Mouse (Mus musculus): Measurements from ENCODE around the gene Mrpl23. TPM values are rescaled to one million over a fixed set of nuclear protein-coding genes. Genes with fewer than 3 reads are reported as not detected.

The Mrpl23 gene
- total and polyA plus RNA-seq, 3 experiments: 11.4 to 48.2 TPM; not detected in 1

DNA sequence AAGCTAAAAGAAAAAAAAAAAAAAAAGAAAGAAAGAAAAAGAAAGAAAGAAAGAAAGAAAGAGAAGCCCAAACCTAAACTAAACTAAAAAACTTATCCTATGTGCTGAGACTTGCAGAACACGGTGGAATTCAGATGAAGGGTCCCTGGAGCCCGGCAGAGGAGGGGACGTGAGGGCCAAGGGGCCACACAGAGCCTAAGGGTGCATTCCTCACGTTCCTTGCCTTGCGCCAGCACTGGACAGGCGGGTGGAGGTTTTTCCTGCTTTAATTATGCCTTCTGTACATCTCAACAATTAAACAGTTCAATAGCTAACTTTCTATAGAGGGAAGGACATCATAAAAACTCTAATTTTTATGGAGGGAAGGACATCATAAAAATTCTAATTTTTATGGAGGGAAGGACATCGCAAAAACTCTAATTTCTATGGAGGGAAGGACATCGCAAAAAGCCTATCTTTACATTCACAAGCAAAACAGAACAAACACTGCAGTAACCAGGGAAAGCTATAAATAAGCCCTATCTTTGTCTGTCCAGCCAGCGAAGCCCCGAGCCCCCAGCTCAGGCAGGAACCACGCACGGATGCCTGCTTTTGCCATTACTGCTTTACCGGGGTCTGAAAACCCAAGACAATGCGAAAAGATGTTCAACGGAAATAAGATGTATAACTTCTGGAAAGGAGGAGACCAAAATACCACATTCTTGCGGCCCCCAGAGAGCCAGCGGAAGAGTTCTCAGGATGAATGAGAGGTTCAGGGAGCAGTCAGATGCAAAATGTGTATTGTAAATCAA, 9.1 kb upstream of the Mrpl23 start:
- no peak overlapping the region for H3K4me3 ChIP-seq (ENCODE audit: control insufficient read depth in 1 of 2, insufficient read depth in 1 of 2, low read depth in 2 of 2, low read length in 2 of 2)
- TF ChIP-seq MEF2A (IDR thresholded peaks at IDR 0.05; ENCODE audit: extremely low read depth, insufficient replicate concordance, low read depth, low read length, poor library complexity, severe bottlenecking): no peak
- no peak for TF ChIP-seq UBTF (IDR thresholded peaks at IDR 0.05; ENCODE audit: borderline replicate concordance, insufficient read depth, low read depth, low read length)
- TF ChIP-seq POLR2A (IDR thresholded peaks at IDR 0.05; ENCODE audit: control insufficient read depth in 1 of 2, insufficient read depth in 1 of 2, low read depth in 1 of 2, low read length in 2 of 2, poor library complexity in 1 of 2): no peak
- TF ChIP-seq GATA1 (IDR thresholded peaks at IDR 0.05; ENCODE audit: low read depth, low read length): no peak
- no peak for TF ChIP-seq TAL1 (IDR thresholded peaks at IDR 0.05; ENCODE audit: low read length)
- TF ChIP-seq POLR2AphosphoS5 (IDR thresholded peaks at IDR 0.05; ENCODE audit: borderline replicate concordance, low read depth, low read length): no peak
- TF ChIP-seq MYB (IDR thresholded peaks at IDR 0.05; ENCODE audit: low read depth, low read length): no peak
- no peak for TF ChIP-seq CHD1 (IDR thresholded peaks at IDR 0.05; ENCODE audit: low read depth, low read length)
- TF ChIP-seq USF1 (IDR thresholded peaks at IDR 0.05; ENCODE audit: low read depth, low read length): no peak
- no peak for TF ChIP-seq ZKSCAN1 (IDR thresholded peaks at IDR 0.05; ENCODE audit: low read depth, low read length)
- no peak for TF ChIP-seq NELFE (IDR thresholded peaks at IDR 0.05; ENCODE audit: low read depth, low read length)
- no peak for TF ChIP-seq ZNF384 (IDR thresholded peaks at IDR 0.05; ENCODE audit: low read depth, low read length)
- no peak for TF ChIP-seq KAT2A (conservative IDR thresholded peaks at IDR 0.05; ENCODE audit: low read depth, low read length)
- no peak for TF ChIP-seq NRF1 (IDR thresholded peaks at IDR 0.05; ENCODE audit: insufficient read depth, low read depth, low read length, poor library complexity, severe bottlenecking)
- no peak for TF ChIP-seq TCF12 (IDR thresholded peaks at IDR 0.05; ENCODE audit: low read depth, low read length)
- no peak overlapping the region for H3K9ac ChIP-seq (ENCODE audit: control insufficient read depth, low read depth, low read length, poor library complexity, severe bottlenecking)
- DNase-seq (ENCODE audit: low read depth, low spot score): no peak
- no peaks in the 10 kb centered on the region for H3K4me1 ChIP-seq (ENCODE audit: control insufficient read depth in 1 of 2, insufficient read depth in 2 of 2, low read length in 2 of 2)
- H3K27ac ChIP-seq (ENCODE audit: control insufficient read depth, low read depth, low read length): no peak overlapping the region
- H3K27me3 ChIP-seq (ENCODE audit: control insufficient read depth in 1 of 2, insufficient read depth in 2 of 2, low read length in 2 of 2): peaks cover 8 to 15% of the 10 kb centered on the region in 2 experiments
- H3K9me3 ChIP-seq (replicated peaks; ENCODE audit: insufficient read depth, low read length): no peaks in the 10 kb centered on the region
- H3K79me2 ChIP-seq (ENCODE audit: control insufficient read depth, insufficient read depth, low read length, poor library complexity): no peaks in the 10 kb centered on the region
- no peaks in the 10 kb centered on the region for H3K36me3 ChIP-seq (ENCODE audit: control insufficient read depth in 1 of 2, insufficient read depth in 2 of 2, low read length in 2 of 2)

DNA sequence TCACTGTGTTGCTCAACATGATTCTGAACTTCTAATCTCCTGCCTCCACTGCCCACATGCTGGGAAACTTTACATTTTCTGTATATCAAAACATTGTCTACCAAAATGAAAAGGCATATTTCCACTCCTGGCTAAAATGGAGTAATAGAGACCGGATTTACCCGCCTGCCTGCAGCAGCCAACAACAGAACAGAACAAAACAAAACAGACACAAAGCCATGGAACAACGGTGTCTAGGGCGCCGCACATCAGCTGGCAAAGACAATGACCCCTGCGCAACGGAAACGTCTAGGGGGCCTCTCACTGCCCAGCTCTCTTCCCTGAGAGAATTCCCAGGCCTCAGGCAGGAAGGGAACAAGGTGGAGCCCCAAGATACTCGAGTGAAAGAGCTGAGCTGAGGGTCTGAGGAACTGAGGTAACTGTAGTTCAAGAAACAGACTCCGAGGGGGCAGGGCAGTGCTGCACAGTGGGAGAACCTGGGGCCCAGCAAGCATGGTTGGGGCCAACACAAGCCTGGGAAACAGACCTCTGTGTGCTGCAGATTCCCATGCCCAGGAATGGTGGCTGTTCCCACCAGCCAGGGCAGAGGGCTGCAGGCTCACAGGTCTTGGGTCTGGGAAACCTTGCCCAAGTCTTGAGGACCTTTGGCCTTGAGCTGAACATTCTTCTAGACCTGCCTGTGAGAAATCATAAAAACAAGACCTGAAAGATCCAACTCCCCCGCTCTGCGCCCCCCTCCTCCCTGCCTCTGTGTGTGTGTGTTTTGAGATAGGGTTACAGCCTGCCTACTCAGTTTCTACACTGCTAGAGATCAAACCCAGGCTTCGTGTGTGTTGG, 6.9 kb upstream of the Mrpl23 start:
- no peak overlapping the region for H3K4me3 ChIP-seq (ENCODE audit: control insufficient read depth in 1 of 2, insufficient read depth in 1 of 2, low read depth in 2 of 2, low read length in 2 of 2)
- H3K79me2 ChIP-seq (ENCODE audit: control insufficient read depth, insufficient read depth, low read length, poor library complexity): no peaks in the 10 kb centered on the region
- no peaks in the 10 kb centered on the region for H3K4me1 ChIP-seq (ENCODE audit: control insufficient read depth in 1 of 2, insufficient read depth in 2 of 2, low read length in 2 of 2)
- TF ChIP-seq ZMIZ1 (IDR thresholded peaks at IDR 0.05; ENCODE audit: low read depth, low read length) (no peak), TCF12 (IDR thresholded peaks at IDR 0.05; ENCODE audit: low read depth, low read length) (no peak), UBTF (IDR thresholded peaks at IDR 0.05; ENCODE audit: borderline replicate concordance, insufficient read depth, low read depth, low read length) (no peak), ZC3H11A (IDR thresholded peaks at IDR 0.05; ENCODE audit: low read depth, low read length) (no peak), BHLHE40 (IDR thresholded peaks at IDR 0.05; ENCODE audit: borderline replicate concordance, low read depth, low read length) (no peak), EP300 (IDR thresholded peaks at IDR 0.05; ENCODE audit: low read depth in 1 of 2, low read length in 2 of 2) (no peak), GABPA (IDR thresholded peaks at IDR 0.05; ENCODE audit: low read depth, low read length) (no peak), HCFC1 (IDR thresholded peaks at IDR 0.05; ENCODE audit: low read depth, low read length) (no peak), ZKSCAN1 (IDR thresholded peaks at IDR 0.05; ENCODE audit: low read depth, low read length) (no peak), CTCF (IDR thresholded peaks at IDR 0.05 in 2 of 3, conservative IDR thresholded peaks at IDR 0.05 in 1 of 3; ENCODE audit: control insufficient read depth in 1 of 3, insufficient read depth in 1 of 3, low read depth in 2 of 3, low read length in 3 of 3, poor library complexity in 1 of 3, severe bottlenecking in 1 of 3) (no peak), NRF1 (IDR thresholded peaks at IDR 0.05; ENCODE audit: insufficient read depth, low read depth, low read length, poor library complexity, severe bottlenecking) (no peak)
- H3K9ac ChIP-seq (ENCODE audit: control insufficient read depth, low read depth, low read length, poor library complexity, severe bottlenecking): no peak overlapping the region
- no peak for DNase-seq (ENCODE audit: low read depth, low spot score)
- H3K36me3 ChIP-seq (ENCODE audit: control insufficient read depth in 1 of 2, insufficient read depth in 2 of 2, low read length in 2 of 2): no peaks in the 10 kb centered on the region
- no peaks in the 10 kb centered on the region for H3K9me3 ChIP-seq (replicated peaks; ENCODE audit: insufficient read depth, low read length)
- H3K27ac ChIP-seq (ENCODE audit: control insufficient read depth, low read depth, low read length): no peak overlapping the region
- H3K27me3 ChIP-seq (ENCODE audit: control insufficient read depth in 1 of 2, insufficient read depth in 2 of 2, low read length in 2 of 2): peaks cover 6 to 15% of the 10 kb centered on the region in 2 experiments
